Mouse (Mus musculus) kidney, adult 2 months (tissue): ENCODE results near the gene Polr2f.

Experiments
- CTCF ChIP-seq: fragments of 200-500 bp; conservative IDR thresholded peaks from 2 replicates; pipeline ENCODE4 v1.5.1; 2011; ENCODE audit warnings: low read depth, mild to moderate bottlenecking, control low read depth, low read length, moderate library complexity, mixed read lengths; ENCODE audit not compliant: insufficient read depth, insufficient read length
- POLR2A ChIP-seq: fragments of 200-500 bp; IDR thresholded peaks from one replicate; pipeline ENCODE4 v1.6.1; 2011; ENCODE audit warnings: low read depth, low read length, control low read depth

GRCm38 (mm10) chr15:79098868-79099267, 41.9 kb upstream of the Polr2f start:
- TF ChIP-seq CTCF: no peak
- no peak for TF ChIP-seq POLR2A
